Mouse (Mus musculus) right cerebral cortex, postnatal 25 days (tissue): ENCODE measurements around the gene Olfr126.

Experiments
- DNase-seq: peaks from one replicate; pipeline ENCODE4 v3.0.0; 2022

The Olfr126 gene

DNA sequence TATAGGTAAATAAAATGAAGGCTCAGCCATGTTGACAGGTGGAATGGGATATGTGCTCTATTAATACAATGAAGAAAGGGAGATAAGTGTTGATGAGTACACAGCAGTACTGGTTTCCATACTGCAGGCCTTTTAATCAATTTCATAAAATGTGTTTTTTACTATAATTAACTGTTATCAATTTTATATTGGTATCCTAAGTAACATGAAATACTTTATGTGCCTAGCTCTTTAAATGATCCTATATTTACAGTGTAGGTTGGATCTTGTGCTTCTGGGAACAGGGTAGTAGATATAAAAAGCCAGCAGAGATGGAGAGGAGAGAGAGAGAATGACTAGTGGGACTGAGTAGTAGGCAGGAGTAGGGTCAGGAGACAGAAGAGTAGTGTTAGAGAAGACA, at the start of gene Olfr126:
Gene Olfr126, plus strand, starts transcription at position 301 of the 400 bp plus-strand sequence.
- DNase-seq = no peak

DNA sequence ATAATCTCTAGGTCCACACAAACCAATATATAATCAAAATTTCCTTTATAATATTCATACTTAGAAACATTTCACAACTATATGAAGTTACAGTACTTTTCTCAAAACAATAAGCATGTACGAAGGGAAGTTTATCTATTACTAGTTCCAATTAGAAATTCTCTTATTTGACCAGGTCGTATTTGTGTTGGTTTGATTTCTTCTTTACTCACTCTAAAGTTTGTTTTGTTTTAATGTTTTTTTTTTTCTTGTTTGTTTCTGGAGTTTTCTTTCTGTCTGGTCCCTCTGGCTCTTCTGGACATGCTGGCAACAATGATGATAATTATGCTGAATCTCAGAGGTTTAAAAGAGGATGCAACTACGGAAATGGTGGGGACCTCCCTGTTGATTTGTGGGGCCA, 47.7 kb upstream of the Olfr126 start, which contains the start of gene Olfr124:
Gene Olfr124, plus strand, starts transcription at position 301 of the 400 bp plus-strand sequence.
- DNase-seq = no peak

GRCm38 (mm10) chr17:37832649-37833048, 14.6 kb upstream of the Olfr126 start, which contains the start of gene Olfr125:
Gene Olfr125 (plus strand): TSS chr17:37832949.
- no peak for DNase-seq

- DNase-seq = no peak
Observed at GRCm38 (mm10) chr17:37863901-37864300, 16.6 kb downstream of the Olfr126 start.

- no peak for DNase-seq
Observed at GRCm38 (mm10) chr17:37869676-37870205, 22.5 kb downstream of the Olfr126 start.

GRCm38 (mm10) chr17:37873830-37874229, 26.5 kb downstream of the Olfr126 start:
- DNase-seq = no peak

DNA sequence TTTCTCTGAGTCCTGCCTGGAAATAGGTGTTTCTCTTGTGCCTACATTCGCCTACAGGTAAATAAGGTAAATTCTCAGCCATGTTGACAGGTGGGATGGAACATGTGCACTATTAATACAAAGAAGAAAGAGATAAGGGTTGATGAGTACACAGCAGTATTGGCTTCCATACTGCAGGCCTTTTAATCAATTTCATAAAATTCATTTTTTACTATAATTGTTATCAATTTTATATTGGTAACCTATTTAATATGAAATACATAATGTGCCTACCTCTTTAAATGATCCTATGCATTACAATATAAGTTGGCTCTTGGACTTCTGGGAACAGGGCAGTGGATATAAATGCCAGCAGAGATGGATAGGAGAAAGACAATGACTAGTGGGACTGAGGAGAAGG, 52.9 kb downstream of the Olfr126 start, which contains the start of gene Olfr127:
Gene Olfr127, plus strand, starts transcription at position 301 of the 400 bp plus-strand sequence.
- no peak for DNase-seq
